Mouse (Mus musculus) lung, embryonic 15.5 days (tissue): Measurements from ENCODE around the gene Pde1c. TPM values are rescaled to one million over a fixed set of nuclear protein-coding genes. Genes with fewer than 3 reads are reported as not detected.

Experiments
- microRNA-seq: library from miRNA; unstranded; fragments of <30 nt; microRNA quantifications from one replicate; pipeline ENCODE4, GENCODE M21; 2016
- polyA plus RNA-seq: library from polyadenylated mRNA; unstranded; fragments of >200 nt; fragmentation: Nextera tagmentation; extraction: Ambion mirVana; gene quantifications from 2 replicates; pipeline ENCODE4 v1.2.1, GENCODE M21; 2015

Pde1c gene
- polyA plus RNA-seq, 1 experiment from 2014 or later, result 0.86 TPM

Small RNA genes within 50 kb of the gene (microRNA-seq; reads per million reads assigned to microRNA genes)
- gene Gm44413, result not detected

Other genes starting within 250 kb of the Pde1c start
- 123 and 133 TPM in 2 replicates for gene Lsm5, start 135.6 kb upstream of the Pde1c start, polyA plus RNA-seq
- 10.1 and 11.5 TPM in 2 replicates for gene Avl9, start 145.8 kb upstream of the Pde1c start, polyA plus RNA-seq
- gene Kbtbd2, start 228.7 kb upstream of the Pde1c start, polyA plus RNA-seq, result 30.6 and 31.6 TPM in 2 replicates